Mouse (Mus musculus) ES-E14 (cell line): ENCODE results near the gene Baz1a. TPM values are rescaled to one million over a fixed set of nuclear protein-coding genes. Genes with fewer than 3 reads are reported as not detected.

Experiments used
- DNase-seq: peaks from one replicate; pipeline ENCODE4 v3.0.0-alpha.2; 2013; ENCODE audit warnings: low read depth, low spot score
- H3K27ac ChIP-seq: 2 replicates; pipeline ENCODE4 v1.5.1; 2012; ENCODE audit warnings: low read depth, mild to moderate bottlenecking, low read length, moderate library complexity, mixed read lengths; ENCODE audit not compliant: poor library complexity, insufficient read depth, severe bottlenecking
- H3K36me3 ChIP-seq: 2 replicates; pipeline ENCODE4 v1.6.1; 2012; ENCODE audit warnings: mild to moderate bottlenecking, low read length, moderate library complexity, mixed read lengths; ENCODE audit not compliant: control insufficient read depth, poor library complexity, insufficient read depth, severe bottlenecking
- H3K4me1 ChIP-seq, 2 experiments: fragments of 150-350 bp in 1 of 2; sonication (generic) in 1 of 2; 2 replicates each; pipeline ENCODE4 v1.6.1; 2012; ENCODE audit warnings: low read length in 2 of 2, mild to moderate bottlenecking in 1 of 2, mixed read lengths in 1 of 2; ENCODE audit not compliant: control insufficient read depth in 2 of 2, insufficient read depth in 2 of 2, poor library complexity in 1 of 2
- H3K4me3 ChIP-seq, 2 experiments: fragments of 150-350 bp in 1 of 2; sonication (generic) in 1 of 2; 2 replicates each; pipeline ENCODE4 v1.5.1; 2012; ENCODE audit warnings: low read length in 2 of 2, low read depth in 1 of 2, mild to moderate bottlenecking in 1 of 2, mixed read lengths in 1 of 2; ENCODE audit not compliant: insufficient read depth in 1 of 2, poor library complexity in 1 of 2, severe bottlenecking in 1 of 2
- H3K9ac ChIP-seq: 2 replicates; pipeline ENCODE4 v1.6.1; 2012; ENCODE audit warnings: low read depth, mild to moderate bottlenecking, low read length, mixed read lengths; ENCODE audit not compliant: poor library complexity, insufficient read depth, severe bottlenecking
- H3K9me3 ChIP-seq: fragments of 150-350 bp; sonication (generic); 2 replicates; pipeline ENCODE4 v1.6.1; 2012; ENCODE audit warnings: low read depth, mild to moderate bottlenecking, low read length; ENCODE audit not compliant: control insufficient read depth, insufficient read depth
- CHD2 ChIP-seq: IDR thresholded peaks from 2 replicates; pipeline ENCODE4 v1.6.1; 2014; ENCODE audit warnings: mild to moderate bottlenecking, low read depth, low read length, inconsistent platforms
- HCFC1 ChIP-seq: IDR thresholded peaks from 2 replicates; pipeline ENCODE4 v1.6.1; 2012; ENCODE audit warnings: low read length, inconsistent platforms, borderline replicate concordance; ENCODE audit not compliant: insufficient read depth
- MAFK ChIP-seq: IDR thresholded peaks from 2 replicates; pipeline ENCODE4 v1.6.1; 2014; ENCODE audit warnings: mild to moderate bottlenecking, low read depth, low read length, inconsistent platforms; ENCODE audit not compliant: insufficient read depth
- ZC3H11A ChIP-seq: IDR thresholded peaks from 2 replicates; pipeline ENCODE4 v1.6.1; 2012; ENCODE audit warnings: low read depth, mild to moderate bottlenecking, inconsistent platforms, low read length, borderline replicate concordance
- ZNF384 ChIP-seq: IDR thresholded peaks from 2 replicates; pipeline ENCODE4 v1.6.1; 2012; ENCODE audit warnings: low read depth, low read length, inconsistent platforms
- in situ Hi-C, 2 experiments: fragments of 600-800 bp; cut with MboI; formaldehyde crosslinking; loops; one replicate each; pipeline ENCODE4 v1.15.1; 2025; ENCODE audit warnings: low sequenced_read_pairs in 2 of 2, inconsistent platforms in 1 of 2; ENCODE audit not compliant: unreplicated experiment in 2 of 2
- total RNA-seq: library from RNA; depleted of rRNA; stranded (reverse); fragments of 300-350 nt; gene quantifications from 2 replicates; pipeline ENCODE4 v1.2.3, GENCODE M21; 2012

The Baz1a gene
- total RNA-seq, 1 experiment, result 22.9 TPM

DNA sequence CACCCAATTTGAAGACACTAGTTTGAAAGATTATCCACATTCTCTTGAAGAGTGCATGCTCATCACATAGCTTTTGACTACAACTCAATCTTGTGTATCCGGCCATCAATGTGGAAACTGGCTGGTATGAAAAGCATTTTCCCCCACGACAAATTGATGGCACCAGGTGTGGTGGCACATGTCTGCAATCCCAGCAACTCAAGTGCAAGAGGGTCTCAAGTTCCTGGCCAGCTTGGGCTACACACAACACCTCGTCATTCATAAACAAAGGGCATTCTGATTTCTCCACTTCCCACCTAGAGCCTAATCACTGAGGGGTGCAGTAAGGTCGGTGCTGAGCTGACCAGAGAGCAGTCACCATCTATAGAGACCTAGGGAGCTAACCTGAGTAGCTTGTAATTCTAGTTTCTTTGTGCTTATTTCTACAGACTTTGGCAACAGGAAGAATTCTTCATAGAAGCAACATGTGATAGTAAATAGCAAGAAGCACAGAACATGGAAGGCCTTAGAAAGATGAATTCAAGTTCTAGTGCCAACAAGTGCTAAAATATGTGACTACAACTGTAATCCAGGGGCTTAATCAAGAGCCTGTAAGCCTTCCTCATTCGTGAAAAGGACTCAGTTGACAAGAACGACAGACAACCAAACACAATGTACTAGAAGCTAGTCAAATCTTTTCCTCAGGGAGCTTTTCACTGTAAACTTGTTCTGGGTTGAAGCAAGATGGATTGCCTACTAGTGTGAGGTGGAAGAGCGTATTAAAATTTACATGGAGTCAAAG, 31.0 kb downstream of the Baz1a start:
- in situ Hi-C loops, result no loop called here

DNA sequence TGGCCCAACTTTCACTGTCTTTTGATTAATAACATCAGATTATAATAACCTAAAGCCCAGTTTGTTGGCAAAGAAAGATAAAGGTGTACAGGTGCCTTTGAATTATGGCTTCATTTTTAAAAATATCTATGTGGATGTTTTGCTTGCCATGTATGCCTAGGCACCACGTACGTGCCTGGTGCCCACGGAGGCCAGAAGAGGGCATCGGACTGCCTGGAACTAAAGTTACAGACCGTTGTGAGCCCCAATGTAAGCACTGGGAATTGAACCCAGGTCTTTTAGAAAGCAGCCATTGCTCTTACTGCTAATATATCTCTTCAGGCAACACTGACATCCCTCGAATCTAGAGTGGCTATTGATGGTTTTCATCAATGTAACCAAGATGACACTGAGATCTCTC, 32.2 kb downstream of the Baz1a start:
- DNase-seq, result no peak
- Histone ChIP-seq H3K4me3 (no peak overlapping the region), H3K36me3 (0 out of 2 replicates have a peak, but pooled peaks cover 1% of the 10 kb centered on the region), H3K9me3 (no peaks in the 10 kb centered on the region), H3K27ac (no peak overlapping the region), H3K4me1 (peaks cover 3 to 5% of the 10 kb centered on the region in 2 experiments; a peak in 1 of 4 replicates), H3K9ac (no peak overlapping the region; the same call in 1 of the 2 replicates)
- TF ChIP-seq ZNF384 (no peak), HCFC1 (no peak), ZC3H11A (no peak), CHD2 (no peak), MAFK (no peak)
- in situ Hi-C loops, result no loop called here

More for the DNA sequence above, 31.0 kb downstream of the Baz1a start:
- DNase-seq, result no peak
- Histone ChIP-seq H3K36me3 (0 out of 2 replicates have a peak, but pooled peaks cover 1% of the 10 kb centered on the region), H3K4me1 (peaks cover 3 to 5% of the 10 kb centered on the region in 2 experiments; a peak in 1 of 4 replicates), H3K9me3 (no peaks in the 10 kb centered on the region), H3K4me3 (no peak overlapping the region), H3K27ac (no peak overlapping the region), H3K9ac (no peak overlapping the region)
- TF ChIP-seq ZC3H11A (no peak), HCFC1 (no peak), ZNF384 (no peak), MAFK (no peak), CHD2 (no peak)

DNA sequence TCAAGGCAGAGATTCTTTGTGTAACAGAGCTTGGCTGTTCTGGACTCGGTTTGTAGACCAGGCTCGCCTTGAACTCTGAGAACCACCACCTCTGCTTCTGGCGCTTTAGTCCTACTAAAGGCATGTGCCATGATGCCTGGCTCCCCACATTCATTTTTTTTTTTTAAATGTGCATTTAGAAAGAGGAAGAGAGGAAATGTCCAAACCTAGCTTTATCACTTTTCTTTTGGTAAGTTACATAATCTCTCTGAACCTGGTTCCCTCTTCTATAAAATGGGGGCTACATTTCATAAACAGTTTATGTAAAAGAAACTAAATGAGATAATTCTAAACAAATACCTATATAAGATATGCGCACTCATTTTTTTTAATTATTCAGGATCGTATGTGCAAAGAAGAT, 33.2 kb downstream of the Baz1a start:
- H3K4me3 ChIP-seq, result no peak overlapping the region
- peaks cover 3 to 5% of the 10 kb centered on the region in 2 experiments; a peak in 1 of 4 replicates for H3K4me1 ChIP-seq
- H3K9me3 ChIP-seq, result no peaks in the 10 kb centered on the region
- H3K36me3 ChIP-seq, result 0 out of 2 replicates have a peak, but pooled peaks cover 1% of the 10 kb centered on the region
- H3K9ac ChIP-seq, result no peak overlapping the region
- H3K27ac ChIP-seq, result no peak overlapping the region
- TF ChIP-seq CHD2 (no peak), HCFC1 (no peak), ZC3H11A (no peak), MAFK (no peak), ZNF384 (no peak)
- in situ Hi-C loops, result no loop called here
- no peak for DNase-seq

DNA sequence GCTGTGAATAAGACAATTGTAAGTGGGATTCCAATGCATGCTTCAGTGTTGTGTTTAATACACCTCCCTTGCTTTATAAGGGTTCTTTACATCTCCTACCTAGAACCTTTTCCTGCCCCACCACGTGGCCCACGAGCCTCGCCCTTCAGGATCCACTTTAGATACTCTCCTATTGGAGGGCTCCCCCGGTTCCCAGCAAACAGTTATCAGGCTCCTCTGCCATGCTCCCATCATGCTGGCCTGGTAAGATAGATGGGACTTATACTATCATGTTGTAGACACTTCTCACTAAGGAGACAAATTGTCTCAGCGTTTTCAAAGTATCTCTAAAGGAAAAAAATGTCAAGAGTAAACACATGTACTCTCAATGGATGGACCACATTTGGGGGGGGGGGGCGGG, 33.6 kb downstream of the Baz1a start:
- H3K4me1 ChIP-seq, result peaks cover 3 to 5% of the 10 kb centered on the region in 2 experiments; a peak in 1 of 4 replicates
- no peak overlapping the region for H3K9ac ChIP-seq
- TF ChIP-seq MAFK (no peak), ZNF384 (no peak), CHD2 (no peak), HCFC1 (no peak), ZC3H11A (no peak)
- H3K36me3 ChIP-seq, result 0 out of 2 replicates have a peak, but pooled peaks cover 1% of the 10 kb centered on the region
- in situ Hi-C loops, result no loop called here
- H3K9me3 ChIP-seq, result no peaks in the 10 kb centered on the region
- DNase-seq, result no peak
- no peak overlapping the region for H3K27ac ChIP-seq
- H3K4me3 ChIP-seq, result no peak overlapping the region
